In the genomic region with DNA sequence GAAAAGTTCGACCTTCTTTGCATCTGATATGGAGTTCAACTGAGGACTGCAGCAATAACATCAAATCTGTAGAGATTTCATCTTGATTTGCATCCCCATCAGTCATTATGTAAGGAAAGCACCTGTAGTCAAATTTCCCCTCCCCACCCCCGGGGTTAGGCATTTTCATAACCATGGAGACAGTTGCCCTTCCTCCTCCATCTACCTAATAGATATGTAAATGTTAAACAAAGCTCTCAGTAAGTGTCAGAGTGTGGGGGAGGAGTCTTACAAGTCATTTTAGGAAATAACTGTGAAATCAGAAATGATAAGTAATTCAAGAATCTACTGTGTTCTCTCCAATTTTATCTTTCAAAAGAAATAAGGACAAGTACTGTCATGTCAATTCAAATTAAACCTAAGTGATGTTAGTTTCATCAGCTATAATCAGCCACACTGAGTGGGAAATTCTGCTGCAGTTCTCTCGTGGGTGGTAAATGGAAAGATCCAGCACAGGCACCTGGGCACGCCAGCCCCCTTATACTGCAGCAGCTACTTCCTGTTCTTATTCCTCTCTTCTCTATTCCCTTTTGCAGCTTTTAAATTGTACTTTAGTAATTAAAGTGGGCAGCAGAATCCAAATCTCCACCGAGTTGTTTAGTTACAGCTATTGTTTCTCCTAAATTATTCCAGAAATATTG, we compare ENCODE assay signal across 13 mouse cellular contexts. TPM values are rescaled to one million over a fixed set of nuclear protein-coding genes. Genes with fewer than 3 reads are reported as not detected.
A peak's percentile ranks its signal among the peaks of the same experiment; 100 is the strongest.
DNase-seq lines count a peak whose midpoint lies in the region; ATAC-seq and TF ChIP-seq lines count a peak whose summit lies in the region.
"Had no signal": no experiment of that assay in that cellular context is flagged by ENCODE, and none has a peak within 500 bp of the region (broad histone marks: within the 10 kb centered on the region; RNA-seq: fewer than 3 reads in every experiment).

No protein-coding gene starts in this region.

- no peak for TF ChIP-seq CTCF in spleen, adult 2 months (IDR thresholded peaks at IDR 0.05; ENCODE audit: extremely low read depth, insufficient read depth, insufficient read length, insufficient replicate concordance)

- H3K9ac ChIP-seq in forebrain, embryonic 14.5 days (ENCODE audit: low read length) = no peak overlapping the region
- H3K9ac ChIP-seq in forebrain, embryonic 12.5 days = no peak overlapping the region
- H3K9ac ChIP-seq in liver, embryonic 12.5 days = no peak overlapping the region

- no peaks in the 10 kb centered on the region for H3K36me3 ChIP-seq in forebrain, embryonic 14.5 days (ENCODE audit: control insufficient read depth, insufficient read depth, low read length)
- H3K36me3 ChIP-seq in forebrain, embryonic 12.5 days (replicated peaks) = no peaks in the 10 kb centered on the region
- no peaks in the 10 kb centered on the region for H3K36me3 ChIP-seq in spleen, adult 2 months (ENCODE audit: control insufficient read depth, insufficient read depth, low read length)
- H3K36me3 ChIP-seq in liver, embryonic 12.5 days = no peaks in the 10 kb centered on the region

- WGBS in forebrain, embryonic 14.5 days = 56% methylated on average over 5 of the region's 5 CpGs
- WGBS in forebrain, embryonic 12.5 days = 64% methylated on average over 5 of the region's 5 CpGs
- 21% methylated on average over 5 of the region's 5 CpGs for WGBS in spleen, adult 2 months
- WGBS in liver, embryonic 12.5 days (ENCODE audit: insufficient replicate concordance) = 49% methylated on average over 5 of the region's 5 CpGs

- no peaks in the 10 kb centered on the region for H3K4me1 ChIP-seq in forebrain, embryonic 14.5 days (ENCODE audit: control insufficient read depth, insufficient read depth, low read length)
- H3K4me1 ChIP-seq in forebrain, embryonic 12.5 days = peaks cover 6% of the 10 kb centered on the region
- peaks cover 5% of the 10 kb centered on the region; the same call in 1 of the 2 replicates for H3K4me1 ChIP-seq in spleen, adult 2 months (ENCODE audit: control insufficient read depth, insufficient read depth, insufficient read length)
- H3K4me1 ChIP-seq in liver, embryonic 12.5 days = peaks cover 20% of the 10 kb centered on the region

- no peak overlapping the region for H3K27ac ChIP-seq in forebrain, embryonic 14.5 days (ENCODE audit: low read depth, low read length)
- H3K27ac ChIP-seq in forebrain, embryonic 12.5 days = no peak overlapping the region
- H3K27ac ChIP-seq in spleen, adult 2 months (ENCODE audit: insufficient read depth, low read length) = no peak overlapping the region
- no peak overlapping the region for H3K27ac ChIP-seq in liver, embryonic 12.5 days
- H3K27ac ChIP-seq: gastrocnemius, adult 2 months had no signal

- no peaks in the 10 kb centered on the region for H3K9me3 ChIP-seq in forebrain, embryonic 14.5 days (replicated peaks; ENCODE audit: control insufficient read depth, low read length)
- H3K9me3 ChIP-seq in forebrain, embryonic 12.5 days = no peaks in the 10 kb centered on the region
- H3K9me3 ChIP-seq in liver, embryonic 12.5 days (replicated peaks) = no peaks in the 10 kb centered on the region

- no peak for TF ChIP-seq POLR2A in spleen, adult 2 months (IDR thresholded peaks at IDR 0.05; ENCODE audit: low read depth, low read length)

- H3K4me2 ChIP-seq in forebrain, embryonic 14.5 days (ENCODE audit: low read length) = no peak overlapping the region
- no peak overlapping the region for H3K4me2 ChIP-seq in forebrain, embryonic 12.5 days
- H3K4me2 ChIP-seq in liver, embryonic 12.5 days = no peak overlapping the region

- DNase-seq in forebrain, embryonic 14.5 days (ENCODE audit: low spot score) = peak; percentile 12
- DNase-seq in spleen, adult 2 months (ENCODE audit: low read depth in 1 of 2, low spot score in 2 of 2) = peak; percentile 44 to 79
- DNase-seq in spleen, adult 12 weeks (ENCODE audit: low spot score) = no peak
- DNase-seq in left cerebral cortex, postnatal 25 days (ENCODE audit: low spot score in 2 of 2) = peak; percentile 44 to 71
- peak; percentile 46 for DNase-seq in thymus, postnatal 4 days
- DNase-seq in adipocyte (ENCODE audit: low spot score) = no peak
- DNase-seq: gastrocnemius, adult 2 months; liver; lung, postnatal 4 days; retina, postnatal 1 day had no signal

- no peaks in the 10 kb centered on the region for H3K27me3 ChIP-seq in forebrain, embryonic 14.5 days (replicated peaks; ENCODE audit: control insufficient read depth, insufficient read depth, low read length)
- no peaks in the 10 kb centered on the region for H3K27me3 ChIP-seq in forebrain, embryonic 12.5 days
- H3K27me3 ChIP-seq in spleen, adult 2 months (ENCODE audit: control insufficient read depth, insufficient read depth, low read length) = no peaks in the 10 kb centered on the region
- H3K27me3 ChIP-seq in liver, embryonic 12.5 days (replicated peaks) = no peaks in the 10 kb centered on the region

- ATAC-seq in forebrain, embryonic 14.5 days = 0 out of 2 replicates have a peak, but pooled peaks have one; percentile 48
- no peak for ATAC-seq in forebrain, embryonic 12.5 days (ENCODE audit: low FRiP score)
- no peak for ATAC-seq in liver, embryonic 12.5 days
- ATAC-seq: intestine, postnatal 0 days had no signal

- H3K4me3 ChIP-seq in forebrain, embryonic 14.5 days (ENCODE audit: low read depth, low read length) = no peak overlapping the region
- H3K4me3 ChIP-seq in forebrain, embryonic 12.5 days (replicated peaks) = no peak overlapping the region
- H3K4me3 ChIP-seq in spleen, adult 2 months (ENCODE audit: extremely low read depth, insufficient read depth, insufficient read length) = no peak overlapping the region
- no peak overlapping the region for H3K4me3 ChIP-seq in liver, embryonic 12.5 days
- H3K4me3 ChIP-seq: gastrocnemius, adult 2 months had no signal

- intact Hi-C loops in left cerebral cortex, postnatal 25 days (cut with DNase I) = loop anchor here (5.0 kb wide), 1 partner anchor 79 kb away; no protein-coding TSS in a partner anchor

RNA-seq across cellular contexts. Expression of a gene that starts 35.2 kb away (rescaled TPM):
- 4.7 and 5.6 TPM in 2 replicates for polyA plus RNA-seq in forebrain, embryonic 14.5 days (2014; fragmentation: Nextera tagmentation; extraction: Ambion mirVana)
- 4.2 and 5.4 TPM in 2 replicates for polyA plus RNA-seq in forebrain, embryonic 12.5 days (2016; fragmentation: Nextera tagmentation; extraction: Ambion mirVana)
- 4.8 and 5.4 TPM in 2 replicates for polyA plus RNA-seq in spleen, adult 2 months (2012; rRNA removed)
- total RNA-seq in left cerebral cortex, postnatal 25 days (2021) = 10 to 100 TPM; 59.0 to 60.9 TPM
- polyA plus RNA-seq in liver, embryonic 12.5 days (2016; fragmentation: Nextera tagmentation; extraction: Ambion mirVana) = 2.3 and 2.8 TPM in 2 replicates

RNA-seq across cellular contexts. Expression of a gene that starts 45.3 kb away (rescaled TPM):
- polyA plus RNA-seq in forebrain, embryonic 14.5 days (2014; fragmentation: Nextera tagmentation; extraction: Ambion mirVana) = 4.0 and 4.3 TPM in 2 replicates
- 4.7 and 5.1 TPM in 2 replicates for polyA plus RNA-seq in forebrain, embryonic 12.5 days (2016; fragmentation: Nextera tagmentation; extraction: Ambion mirVana)
- 0.05 TPM in 1 of 2 replicates, not detected in the other for polyA plus RNA-seq in spleen, adult 2 months (2012; rRNA removed)
- total RNA-seq in left cerebral cortex, postnatal 25 days (2021) = 10 to 100 TPM; 11.3 to 16.0 TPM
- 10.2 and 10.9 TPM in 2 replicates for polyA plus RNA-seq in liver, embryonic 12.5 days (2016; fragmentation: Nextera tagmentation; extraction: Ambion mirVana)

RNA-seq across cellular contexts. Expression of a gene that starts 45.6 kb away (rescaled TPM):
- polyA plus RNA-seq in forebrain, embryonic 14.5 days (2014; fragmentation: Nextera tagmentation; extraction: Ambion mirVana) = 285 and 304 TPM in 2 replicates
- polyA plus RNA-seq in forebrain, embryonic 12.5 days (2016; fragmentation: Nextera tagmentation; extraction: Ambion mirVana) = 313 and 317 TPM in 2 replicates
- 4.2 and 5.4 TPM in 2 replicates for polyA plus RNA-seq in spleen, adult 2 months (2012; rRNA removed)
- 10 to 100 TPM; 40.3 to 47.2 TPM for total RNA-seq in left cerebral cortex, postnatal 25 days (2021)
- polyA plus RNA-seq in liver, embryonic 12.5 days (2016; fragmentation: Nextera tagmentation; extraction: Ambion mirVana) = 219 and 222 TPM in 2 replicates

RNA-seq across cellular contexts. Expression of a gene that starts 53.7 kb away (rescaled TPM):
- 378 and 395 TPM in 2 replicates for polyA plus RNA-seq in forebrain, embryonic 14.5 days (2014; fragmentation: Nextera tagmentation; extraction: Ambion mirVana)
- 352 and 361 TPM in 2 replicates for polyA plus RNA-seq in forebrain, embryonic 12.5 days (2016; fragmentation: Nextera tagmentation; extraction: Ambion mirVana)
- 155 and 159 TPM in 2 replicates for polyA plus RNA-seq in spleen, adult 2 months (2012; rRNA removed)
- total RNA-seq in left cerebral cortex, postnatal 25 days (2021) = 100 to 1,000 TPM; 101 to 109 TPM
- 240 and 269 TPM in 2 replicates for polyA plus RNA-seq in liver, embryonic 12.5 days (2016; fragmentation: Nextera tagmentation; extraction: Ambion mirVana)

Comparison
In these comparisons a context has a peak if more than half of its experiments do, and no peak if none do; other contexts are left out.
1. DNase-seq: peak in forebrain, embryonic 14.5 days (single experiment), spleen, adult 2 months (2 of 2), left cerebral cortex, postnatal 25 days (2 of 2) and thymus, postnatal 4 days (single experiment); none in spleen, adult 12 weeks (single experiment) and adipocyte (single experiment).
2. RNA of a gene that starts 45.6 kb away (polyA plus RNA-seq): 313 to 317 TPM in forebrain, embryonic 12.5 days, 285 to 304 TPM in forebrain, embryonic 14.5 days and 219 to 222 TPM in liver, embryonic 12.5 days; 4.2 to 5.4 TPM in spleen, adult 2 months; every median in the first group is over 10 times any median in the second.